Mouse (Mus musculus) lung, adult 18-20 months (tissue): Measurements from ENCODE around the gene Tgfbi.

Experiments
- DNase-seq, 2 experiments: peaks; one replicate each; pipeline ENCODE4 v3.0.0; 2022; ENCODE audit warnings: mixed read lengths in 2 of 2

Tgfbi gene

GRCm38 (mm10) chr13:56644031-56644430 is 34.7 kb downstream of the Tgfbi start:
- no peak for DNase-seq

GRCm38 (mm10) chr13:56645744-56646143 is 36.4 kb downstream of the Tgfbi start:
- DNase-seq: no peak

- peak; percentile 32 to 39 for DNase-seq
These were observed 38.5 kb downstream of the Tgfbi start for GRCm38 (mm10) chr13:56647597-56648405.

- no peak for DNase-seq
These were observed 40.7 kb downstream of the Tgfbi start for GRCm38 (mm10) chr13:56650020-56650419.

- no peak for DNase-seq
These were observed 43.1 kb downstream of the Tgfbi start for GRCm38 (mm10) chr13:56652381-56652780.

- DNase-seq: no peak
These were observed 44.9 kb downstream of the Tgfbi start for GRCm38 (mm10) chr13:56654176-56654575.

GRCm38 (mm10) chr13:56657946-56658512 is 48.7 kb downstream of the Tgfbi start:
- peak; percentile 70 to 75 for DNase-seq

GRCm38 (mm10) chr13:56658931-56659330 is 49.6 kb downstream of the Tgfbi start:
- peak in 1 of 2 experiments; percentile 48 for DNase-seq

- DNase-seq: no peak
These were observed 52.7 kb downstream of the Tgfbi start for GRCm38 (mm10) chr13:56661914-56662621.

- no peak for DNase-seq
These were observed 55.2 kb downstream of the Tgfbi start for GRCm38 (mm10) chr13:56664256-56665170.

GRCm38 (mm10) chr13:56671206-56671605 is 61.9 kb downstream of the Tgfbi start:
- DNase-seq: peak in 1 of 2 experiments; percentile 10

- peak; percentile 37 to 62 for DNase-seq
These were observed 68.4 kb downstream of the Tgfbi start for GRCm38 (mm10) chr13:56677731-56678130.

- DNase-seq: peak; percentile 41 to 58
These were observed 69.0 kb downstream of the Tgfbi start for GRCm38 (mm10) chr13:56678188-56678787.

- DNase-seq: no peak
These were observed 69.6 kb downstream of the Tgfbi start for GRCm38 (mm10) chr13:56678826-56679504.

- no peak for DNase-seq
These were observed 72.6 kb downstream of the Tgfbi start for GRCm38 (mm10) chr13:56681924-56682323.

GRCm38 (mm10) chr13:56682326-56682725 is 73.0 kb downstream of the Tgfbi start:
- peak; percentile 91 to 92 for DNase-seq

- no peak for DNase-seq
These were observed 74.0 kb downstream of the Tgfbi start for GRCm38 (mm10) chr13:56683306-56683705.
